Mouse (Mus musculus): ENCODE data around the gene Tap2. TPM values are rescaled to one million over a fixed set of nuclear protein-coding genes. Genes with fewer than 3 reads are reported as not detected.

Gene Tap2
- polyA plus RNA-seq, 1 experiment from 2014 or later = 1.6 TPM

DNA sequence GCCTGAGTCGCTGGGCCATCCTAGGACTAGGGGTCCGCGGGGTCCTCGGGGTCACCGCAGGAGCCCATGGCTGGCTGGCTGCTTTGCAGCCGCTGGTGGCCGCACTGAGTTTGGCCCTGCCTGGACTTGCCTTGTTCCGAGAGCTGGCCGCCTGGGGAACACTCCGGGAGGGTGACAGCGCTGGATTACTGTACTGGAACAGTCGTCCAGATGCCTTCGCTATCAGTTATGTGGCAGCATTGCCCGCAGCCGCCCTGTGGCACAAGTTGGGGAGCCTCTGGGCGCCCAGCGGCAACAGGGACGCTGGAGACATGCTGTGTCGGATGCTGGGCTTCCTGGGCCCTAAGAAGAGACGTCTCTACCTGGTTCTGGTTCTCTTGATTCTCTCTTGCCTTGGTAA, 15.3 kb upstream of the Tap2 start:
- Histone ChIP-seq H3K36me3 (ENCODE audit: control insufficient read depth, insufficient read depth, low read length) (no peaks in the 10 kb centered on the region), H3K27ac (replicated peaks; ENCODE audit: low read depth, low read length) (no peak overlapping the region), H3K27me3 (ENCODE audit: control insufficient read depth, insufficient read depth, low read length) (peaks cover 45% of the 10 kb centered on the region), H3K9ac (replicated peaks; ENCODE audit: low read length) (peak overlapping the region; percentile 39), H3K4me1 (ENCODE audit: control insufficient read depth, insufficient read depth, low read length) (peaks cover 9% of the 10 kb centered on the region; the same call in 1 of the 2 replicates), H3K4me2 (ENCODE audit: low read length) (peak overlapping the region; percentile 74), H3K9me3 (ENCODE audit: control insufficient read depth, low read length) (no peaks in the 10 kb centered on the region), H3K4me3 (replicated peaks; ENCODE audit: low read depth, low read length) (peak overlapping the region; percentile 40)
- no peak for ATAC-seq (ENCODE audit: low FRiP score, low TSS enrichment)
- DNase-seq = no peak
- WGBS = 2% methylated on average over 20 of the region's 20 CpGs

DNA sequence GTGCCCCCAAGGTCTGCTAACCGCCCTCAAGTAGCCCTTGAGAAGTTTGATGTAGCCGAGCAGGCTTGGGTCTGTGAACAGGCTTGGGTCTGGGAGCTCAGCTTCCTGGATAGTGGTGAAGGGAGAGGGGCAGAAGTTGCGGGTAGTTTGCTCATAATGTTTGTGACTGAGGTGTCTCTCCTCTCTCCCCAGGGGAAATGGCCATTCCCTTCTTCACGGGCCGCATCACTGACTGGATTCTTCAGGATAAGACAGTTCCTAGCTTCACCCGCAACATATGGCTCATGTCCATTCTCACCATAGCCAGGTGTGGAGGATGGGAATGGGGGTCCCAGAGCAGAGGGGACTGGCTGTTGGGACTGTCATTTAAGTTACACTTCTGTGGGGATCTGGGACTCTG, 14.3 kb upstream of the Tap2 start:
- ATAC-seq (ENCODE audit: low FRiP score, low TSS enrichment) (no peak), DNase-seq (no peak)
- H3K9ac ChIP-seq (replicated peaks; ENCODE audit: low read length) = no peak overlapping the region
- no peak overlapping the region for H3K4me2 ChIP-seq (ENCODE audit: low read length)
- peaks cover 46% of the 10 kb centered on the region for H3K27me3 ChIP-seq (ENCODE audit: control insufficient read depth, insufficient read depth, low read length)
- H3K9me3 ChIP-seq (ENCODE audit: control insufficient read depth, low read length) = no peaks in the 10 kb centered on the region
- no peaks in the 10 kb centered on the region for H3K36me3 ChIP-seq (ENCODE audit: control insufficient read depth, insufficient read depth, low read length)
- no peak overlapping the region for H3K4me3 ChIP-seq (replicated peaks; ENCODE audit: low read depth, low read length)
- H3K27ac ChIP-seq (replicated peaks; ENCODE audit: low read depth, low read length) = no peak overlapping the region
- peaks cover 9% of the 10 kb centered on the region; the same call in 1 of the 2 replicates for H3K4me1 ChIP-seq (ENCODE audit: control insufficient read depth, insufficient read depth, low read length)
- 74% methylated on average over 6 of the region's 6 CpGs for WGBS

DNA sequence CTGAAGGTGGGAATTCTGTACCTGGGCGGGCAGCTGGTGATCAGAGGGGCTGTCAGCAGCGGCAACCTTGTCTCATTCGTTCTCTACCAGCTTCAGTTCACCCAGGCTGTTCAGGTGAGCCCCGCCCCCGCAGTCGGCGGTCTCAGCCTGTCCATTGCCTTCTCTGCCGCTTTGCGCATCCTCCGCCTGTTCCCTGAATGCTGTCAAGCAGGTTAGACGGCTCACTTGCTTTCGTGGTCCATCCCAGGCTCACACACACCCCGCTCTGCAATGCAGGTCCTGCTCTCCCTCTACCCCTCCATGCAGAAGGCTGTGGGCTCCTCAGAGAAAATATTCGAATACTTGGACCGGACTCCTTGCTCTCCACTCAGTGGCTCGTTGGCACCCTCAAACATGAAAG, 10.5 kb upstream of the Tap2 start:
- H3K27ac ChIP-seq (replicated peaks; ENCODE audit: low read depth, low read length) = no peak overlapping the region
- no peaks in the 10 kb centered on the region for H3K36me3 ChIP-seq (ENCODE audit: control insufficient read depth, insufficient read depth, low read length)
- H3K9me3 ChIP-seq (ENCODE audit: control insufficient read depth, low read length) = no peaks in the 10 kb centered on the region
- DNase-seq (no peak), ATAC-seq (ENCODE audit: low FRiP score, low TSS enrichment) (no peak)
- H3K4me3 ChIP-seq (replicated peaks; ENCODE audit: low read depth, low read length) = no peak overlapping the region
- 22% methylated on average over 16 of the region's 16 CpGs for WGBS
- H3K4me1 ChIP-seq (ENCODE audit: control insufficient read depth, insufficient read depth, low read length) = peaks cover 5% of the 10 kb centered on the region; the same call in 1 of the 2 replicates
- no peak overlapping the region for H3K9ac ChIP-seq (replicated peaks; ENCODE audit: low read length)
- H3K4me2 ChIP-seq (ENCODE audit: low read length) = no peak overlapping the region
- peaks cover 55% of the 10 kb centered on the region for H3K27me3 ChIP-seq (ENCODE audit: control insufficient read depth, insufficient read depth, low read length)

DNA sequence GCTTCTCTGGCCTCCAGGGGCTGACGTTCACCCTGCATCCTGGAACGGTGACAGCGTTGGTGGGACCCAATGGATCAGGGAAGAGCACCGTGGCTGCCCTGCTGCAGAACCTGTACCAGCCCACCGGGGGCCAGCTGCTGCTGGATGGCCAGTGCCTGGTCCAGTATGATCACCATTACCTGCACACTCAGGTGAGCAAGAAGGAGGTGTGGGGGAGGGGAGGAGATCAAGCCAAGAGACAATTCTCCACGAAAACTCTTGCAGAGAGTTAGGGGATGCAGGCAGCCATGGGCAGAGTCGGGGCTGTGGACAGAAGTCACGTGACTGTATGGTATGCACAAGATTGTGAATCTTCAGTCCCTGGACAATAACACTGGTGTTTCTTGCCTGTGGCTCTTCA, 9.9 kb upstream of the Tap2 start:
- H3K27me3 ChIP-seq (ENCODE audit: control insufficient read depth, insufficient read depth, low read length) = peaks cover 56% of the 10 kb centered on the region
- DNase-seq (no peak), ATAC-seq (ENCODE audit: low FRiP score, low TSS enrichment) (no peak)
- no peaks in the 10 kb centered on the region for H3K36me3 ChIP-seq (ENCODE audit: control insufficient read depth, insufficient read depth, low read length)
- H3K27ac ChIP-seq (replicated peaks; ENCODE audit: low read depth, low read length) = no peak overlapping the region
- H3K4me1 ChIP-seq (ENCODE audit: control insufficient read depth, insufficient read depth, low read length) = peaks cover 4% of the 10 kb centered on the region; the same call in 1 of the 2 replicates
- H3K9me3 ChIP-seq (ENCODE audit: control insufficient read depth, low read length) = no peaks in the 10 kb centered on the region
- no peak overlapping the region for H3K4me3 ChIP-seq (replicated peaks; ENCODE audit: low read depth, low read length)
- H3K4me2 ChIP-seq (ENCODE audit: low read length) = no peak overlapping the region
- no peak overlapping the region for H3K9ac ChIP-seq (replicated peaks; ENCODE audit: low read length)
- 68% methylated on average over 8 of the region's 8 CpGs for WGBS

DNA sequence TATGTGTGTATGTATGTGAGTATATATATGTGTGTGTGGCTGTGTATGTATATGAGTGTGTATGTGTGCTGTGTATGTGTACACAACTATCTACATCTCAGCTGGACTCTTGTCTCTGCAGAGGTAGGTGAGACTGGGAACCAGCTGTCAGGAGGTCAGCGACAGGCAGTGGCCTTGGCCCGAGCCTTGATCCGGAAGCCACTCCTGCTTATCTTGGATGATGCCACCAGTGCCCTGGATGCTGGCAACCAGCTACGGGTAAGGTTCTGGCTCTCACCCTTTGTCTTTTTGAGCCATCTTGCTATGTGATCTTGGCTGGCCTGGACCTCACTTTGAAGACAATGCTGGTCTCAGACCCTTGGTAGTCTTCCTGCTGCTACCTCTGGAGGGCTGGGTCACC, 8.6 kb upstream of the Tap2 start:
- no peak for DNase-seq
- 88% methylated on average over 4 of the region's 4 CpGs for WGBS
- Histone ChIP-seq H3K9me3 (ENCODE audit: control insufficient read depth, low read length) (no peaks in the 10 kb centered on the region), H3K4me1 (ENCODE audit: control insufficient read depth, insufficient read depth, low read length) (peaks cover 4% of the 10 kb centered on the region; the same call in 1 of the 2 replicates), H3K36me3 (ENCODE audit: control insufficient read depth, insufficient read depth, low read length) (no peaks in the 10 kb centered on the region), H3K4me2 (ENCODE audit: low read length) (no peak overlapping the region), H3K9ac (replicated peaks; ENCODE audit: low read length) (no peak overlapping the region), H3K27ac (replicated peaks; ENCODE audit: low read depth, low read length) (no peak overlapping the region), H3K4me3 (replicated peaks; ENCODE audit: low read depth, low read length) (no peak overlapping the region), H3K27me3 (ENCODE audit: control insufficient read depth, insufficient read depth, low read length) (peaks cover 61% of the 10 kb centered on the region)
- ATAC-seq (ENCODE audit: low FRiP score, low TSS enrichment) = no peak

DNA sequence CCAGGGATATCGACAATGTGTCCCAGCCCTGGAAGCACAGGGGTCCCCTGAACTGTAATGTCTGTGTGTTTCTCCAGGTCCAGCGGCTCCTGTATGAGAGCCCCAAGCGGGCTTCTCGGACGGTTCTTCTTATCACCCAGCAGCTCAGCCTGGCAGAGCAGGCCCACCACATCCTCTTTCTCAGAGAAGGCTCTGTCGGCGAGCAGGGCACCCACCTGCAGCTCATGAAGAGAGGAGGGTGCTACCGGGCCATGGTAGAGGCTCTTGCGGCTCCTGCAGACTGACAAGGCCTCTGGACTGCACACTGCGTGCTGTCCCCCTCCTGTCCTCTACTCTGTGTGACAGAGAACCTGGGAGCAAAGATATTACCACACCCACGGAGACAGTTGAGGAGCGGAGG, 6.8 kb upstream of the Tap2 start:
- WGBS = 32% methylated on average over 12 of the region's 12 CpGs
- no peaks in the 10 kb centered on the region for H3K36me3 ChIP-seq (ENCODE audit: control insufficient read depth, insufficient read depth, low read length)
- no peak overlapping the region for H3K27ac ChIP-seq (replicated peaks; ENCODE audit: low read depth, low read length)
- DNase-seq = no peak
- no peaks in the 10 kb centered on the region for H3K9me3 ChIP-seq (ENCODE audit: control insufficient read depth, low read length)
- peaks cover 4% of the 10 kb centered on the region; the same call in 1 of the 2 replicates for H3K4me1 ChIP-seq (ENCODE audit: control insufficient read depth, insufficient read depth, low read length)
- peak overlapping the region; percentile 73; the same call in 1 of the 2 replicates for H3K4me2 ChIP-seq (ENCODE audit: low read length)
- no peak for ATAC-seq (ENCODE audit: low FRiP score, low TSS enrichment)
- H3K9ac ChIP-seq (replicated peaks; ENCODE audit: low read length) = no peak overlapping the region
- H3K4me3 ChIP-seq (replicated peaks; ENCODE audit: low read depth, low read length) = no peak overlapping the region
- peaks cover 63% of the 10 kb centered on the region for H3K27me3 ChIP-seq (ENCODE audit: control insufficient read depth, insufficient read depth, low read length)

- H3K4me1 ChIP-seq (ENCODE audit: control insufficient read depth, insufficient read depth, low read length) = peaks cover 4% of the 10 kb centered on the region; the same call in 1 of the 2 replicates
- ATAC-seq (ENCODE audit: low FRiP score, low TSS enrichment) (peak; percentile 83), DNase-seq (peak; percentile 93)
- 3% methylated on average over 41 of the region's 41 CpGs for WGBS
- H3K4me3 ChIP-seq (replicated peaks; ENCODE audit: low read depth, low read length) = peak within 1 kb of the TSS; percentile 35
- H3K9ac ChIP-seq (replicated peaks; ENCODE audit: low read length) = peak within 1 kb of the TSS; percentile 43; the same call in 1 of the 2 replicates
- H3K36me3 ChIP-seq (ENCODE audit: control insufficient read depth, insufficient read depth, low read length) = no peaks in the 10 kb centered on the region
- H3K27ac ChIP-seq (replicated peaks; ENCODE audit: low read depth, low read length) = no peak within 1 kb of the TSS
- peak within 1 kb of the TSS; percentile 73 for H3K4me2 ChIP-seq (ENCODE audit: low read length)
- no peaks in the 10 kb centered on the region for H3K9me3 ChIP-seq (ENCODE audit: control insufficient read depth, low read length)
- H3K27me3 ChIP-seq (ENCODE audit: control insufficient read depth, insufficient read depth, low read length) = peaks cover 62% of the 10 kb centered on the region
These were observed 6.1 kb upstream of the Tap2 start, which contains the start of gene Psmb8 for GRCm38 (mm10) chr17:34196941-34197894. Gene Psmb8 (plus strand): TSS chr17:34197721.

DNA sequence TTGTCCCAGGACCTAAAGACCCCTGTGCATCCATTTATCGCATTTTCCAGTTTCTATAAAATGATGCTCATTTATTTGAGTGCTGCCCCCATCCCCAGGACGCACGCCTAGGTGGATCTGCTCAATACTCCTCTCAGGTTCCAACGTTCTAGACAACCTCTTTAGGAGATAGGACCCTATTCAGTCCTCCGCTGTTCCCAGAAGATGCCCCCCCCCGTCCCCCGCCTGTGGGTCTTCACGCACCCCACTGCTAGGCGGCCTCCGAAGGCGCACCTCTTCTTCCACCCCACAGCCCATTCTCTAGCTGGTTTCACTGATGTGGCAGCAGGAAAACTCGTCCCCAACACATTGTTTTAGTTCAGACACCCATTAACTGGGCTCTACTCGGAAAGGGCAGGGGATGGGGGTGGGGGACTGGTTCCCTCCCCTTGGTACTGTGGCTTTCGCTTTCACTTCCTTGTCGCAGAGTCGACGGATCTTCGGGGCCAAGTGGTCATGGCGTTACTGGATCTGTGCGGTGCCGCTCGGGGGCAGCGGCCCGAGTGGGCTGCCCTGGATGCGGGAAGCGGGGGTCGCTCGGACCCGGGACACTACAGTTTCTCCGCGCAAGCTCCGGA, 5.3 kb upstream of the Tap2 start:
- H3K9ac ChIP-seq (replicated peaks; ENCODE audit: low read length) = peak overlapping the region; percentile 43; the same call in 1 of the 2 replicates
- H3K4me1 ChIP-seq (ENCODE audit: control insufficient read depth, insufficient read depth, low read length) = peaks cover 4% of the 10 kb centered on the region; the same call in 1 of the 2 replicates
- H3K9me3 ChIP-seq (ENCODE audit: control insufficient read depth, low read length) = no peaks in the 10 kb centered on the region
- H3K27me3 ChIP-seq (ENCODE audit: control insufficient read depth, insufficient read depth, low read length) = peaks cover 54% of the 10 kb centered on the region
- H3K4me2 ChIP-seq (ENCODE audit: low read length) = peak overlapping the region; percentile 73
- WGBS = 2% methylated on average over 32 of the region's 32 CpGs
- no peak overlapping the region for H3K27ac ChIP-seq (replicated peaks; ENCODE audit: low read depth, low read length)
- ATAC-seq (ENCODE audit: low FRiP score, low TSS enrichment) (peak; percentile 29), DNase-seq (no peak)
- peak overlapping the region; percentile 35 for H3K4me3 ChIP-seq (replicated peaks; ENCODE audit: low read depth, low read length)
- no peaks in the 10 kb centered on the region for H3K36me3 ChIP-seq (ENCODE audit: control insufficient read depth, insufficient read depth, low read length)
